ENCODE assay signal across 8 mouse cellular contexts in the genomic region with DNA sequence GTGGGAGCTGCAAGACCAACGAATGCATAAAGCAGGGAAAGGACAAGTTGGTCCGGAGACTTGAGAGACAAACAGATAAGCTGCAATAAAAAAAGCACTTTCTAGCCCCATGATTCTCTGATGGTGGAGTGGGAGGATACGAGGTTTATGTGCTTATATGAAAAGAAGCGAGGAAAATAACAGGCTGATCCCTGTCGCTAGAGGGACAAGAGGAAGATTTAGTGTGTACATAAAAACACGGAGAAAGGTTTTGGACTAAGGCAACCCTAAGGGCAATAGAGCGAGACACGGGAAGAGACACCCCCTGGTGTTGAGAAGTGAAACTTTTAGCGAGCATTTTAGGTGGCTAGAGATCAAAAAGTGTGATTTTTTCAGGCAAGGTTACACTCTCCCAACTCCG. TPM values are rescaled to one million over a fixed set of nuclear protein-coding genes. Genes with fewer than 3 reads are reported as not detected.
DNase-seq lines count a peak whose midpoint lies in the region; ATAC-seq and TF ChIP-seq lines count a peak whose summit lies in the region.

No protein-coding gene starts in this region.

- no peak for DNase-seq in heart, embryonic 10.5 days (ENCODE audit: low spot score)
- no peak for DNase-seq in heart, postnatal 36 days
- DNase-seq in kidney, postnatal 0 days (ENCODE audit: low spot score) = peak; percentile 95
- DNase-seq in thymus, postnatal 0 days (ENCODE audit: low spot score) = peak; percentile 73
- no peak for DNase-seq in right cerebral cortex, adult 18-20 months

- no peaks in the 10 kb centered on the region for H3K9me3 ChIP-seq in heart, embryonic 10.5 days
- H3K9me3 ChIP-seq in forebrain, embryonic 16.5 days (ENCODE audit: control insufficient read depth, low read length) = no peaks in the 10 kb centered on the region
- no peaks in the 10 kb centered on the region for H3K9me3 ChIP-seq in kidney, postnatal 0 days (replicated peaks; ENCODE audit: low read length)
- H3K9me3 ChIP-seq in megakaryocyte, embryonic 14.5 days = no peaks in the 10 kb centered on the region

- intact Hi-C loops in heart, postnatal 36 days (cut with DNase I) = loop anchor here (1.0 to 5.0 kb wide), 2 partner anchors 51 to 350 kb away; no protein-coding TSS in a partner anchor

- TF ChIP-seq CTCF in kidney, postnatal 0 days (IDR thresholded peaks at IDR 0.05; ENCODE audit: low read depth) = peak; percentile 84

- H3K9ac ChIP-seq in forebrain, embryonic 16.5 days (replicated peaks; ENCODE audit: low read depth, low read length) = peak overlapping the region; percentile 53
- peak overlapping the region; percentile 93; the same call in 1 of the 2 replicates for H3K9ac ChIP-seq in kidney, postnatal 0 days (ENCODE audit: low read depth, low read length)

- no peaks in the 10 kb centered on the region for H3K27me3 ChIP-seq in heart, embryonic 10.5 days (ENCODE audit: insufficient read depth, poor library complexity, severe bottlenecking)
- peaks cover 3% of the 10 kb centered on the region; the same call in 1 of the 2 replicates for H3K27me3 ChIP-seq in forebrain, embryonic 16.5 days (replicated peaks; ENCODE audit: control insufficient read depth, insufficient read depth, low read length)
- no peaks in the 10 kb centered on the region for H3K27me3 ChIP-seq in kidney, postnatal 0 days (ENCODE audit: insufficient read depth, low read length)
- H3K27me3 ChIP-seq in megakaryocyte, embryonic 14.5 days (replicated peaks) = peaks cover 47% of the 10 kb centered on the region

- ATAC-seq in activated CD4-positive, CD25-positive, alpha-beta regulatory T cell, adult 4 months = peak; percentile 80
- ATAC-seq in forebrain, embryonic 16.5 days = no peak
- peak; percentile 23; the same call in 1 of the 2 replicates for ATAC-seq in kidney, postnatal 0 days (replicated peaks; ENCODE audit: low FRiP score, low read depth)

- peaks cover 16% of the 10 kb centered on the region for H3K36me3 ChIP-seq in heart, embryonic 10.5 days
- H3K36me3 ChIP-seq in forebrain, embryonic 16.5 days (ENCODE audit: control insufficient read depth, insufficient read depth) = no peaks in the 10 kb centered on the region
- H3K36me3 ChIP-seq in kidney, postnatal 0 days (ENCODE audit: insufficient read depth, low read length) = no peaks in the 10 kb centered on the region
- H3K36me3 ChIP-seq in megakaryocyte, embryonic 14.5 days (replicated peaks; ENCODE audit: low read length) = peaks cover 6% of the 10 kb centered on the region

- H3K27ac ChIP-seq in heart, embryonic 10.5 days = peak overlapping the region; percentile 95
- peak overlapping the region; percentile 16 for H3K27ac ChIP-seq in forebrain, embryonic 16.5 days (ENCODE audit: low read length)
- peak overlapping the region; percentile 94 for H3K27ac ChIP-seq in kidney, postnatal 0 days

- peak overlapping the region; percentile 93 for H3K4me3 ChIP-seq in heart, embryonic 10.5 days
- peak overlapping the region; percentile 70 for H3K4me3 ChIP-seq in forebrain, embryonic 16.5 days (replicated peaks; ENCODE audit: low read length)
- H3K4me3 ChIP-seq in kidney, postnatal 0 days (replicated peaks; ENCODE audit: low read depth, low read length) = peak overlapping the region; percentile 85
- peak overlapping the region; percentile 94 for H3K4me3 ChIP-seq in megakaryocyte, embryonic 14.5 days (replicated peaks)

- H3K4me1 ChIP-seq in heart, embryonic 10.5 days = peaks cover 34% of the 10 kb centered on the region
- peaks cover 40% of the 10 kb centered on the region for H3K4me1 ChIP-seq in forebrain, embryonic 16.5 days (replicated peaks; ENCODE audit: control insufficient read depth, insufficient read depth, low read length)
- H3K4me1 ChIP-seq in kidney, postnatal 0 days (replicated peaks; ENCODE audit: insufficient read depth, low read length) = peaks cover 30% of the 10 kb centered on the region
- H3K4me1 ChIP-seq in megakaryocyte, embryonic 14.5 days = peaks cover 70% of the 10 kb centered on the region

- 1% methylated on average over 10 of the region's 10 CpGs for WGBS in heart, embryonic 10.5 days
- WGBS in forebrain, embryonic 16.5 days = under 1% methylated on average over 10 of the region's 10 CpGs
- 0% methylated on average over 10 of the region's 10 CpGs for WGBS in kidney, postnatal 0 days

- H3K4me2 ChIP-seq in forebrain, embryonic 16.5 days (ENCODE audit: low read length) = peak overlapping the region; percentile 95
- H3K4me2 ChIP-seq in kidney, postnatal 0 days (ENCODE audit: low read length) = peak overlapping the region; percentile 85

RNA-seq across cellular contexts. Expression of a gene that starts 0.7 kb away (rescaled TPM):
- 43.0 and 62.5 TPM in 2 replicates for polyA plus RNA-seq in heart, embryonic 10.5 days (2016; fragmentation: Nextera tagmentation; extraction: Ambion mirVana)
- total RNA-seq in heart, postnatal 36 days (2021) = 1 to 10 TPM; 6.1 to 6.4 TPM
- under 1 TPM in 1 of 2 experiments, not detected in 1; 0.20 TPM for polyA plus RNA-seq in activated CD4-positive, CD25-positive, alpha-beta regulatory T cell, adult 4 months (2017; shearing (Covaris generic))
- polyA plus RNA-seq in forebrain, embryonic 16.5 days (2015; fragmentation: Nextera tagmentation; extraction: Ambion mirVana) = 8.1 and 8.2 TPM in 2 replicates
- 34.6 and 40.9 TPM in 2 replicates for polyA plus RNA-seq in kidney, postnatal 0 days (2015; fragmentation: Nextera tagmentation; extraction: Ambion mirVana)
- 1.0 and 2.6 TPM in 2 replicates for polyA plus RNA-seq in megakaryocyte, embryonic 14.5 days (2012; ENCODE audit: insufficient read depth, low replicate concordance)
- polyA plus RNA-seq in thymus, postnatal 0 days (2015; fragmentation: Nextera tagmentation; extraction: Ambion mirVana) = 11.9 and 14.9 TPM in 2 replicates

RNA-seq across cellular contexts. Expression of a gene that starts 23.6 kb away (rescaled TPM):
- polyA plus RNA-seq in heart, embryonic 10.5 days (2016; fragmentation: Nextera tagmentation; extraction: Ambion mirVana) = 50.2 and 52.9 TPM in 2 replicates
- 1 to 10 TPM; 3.2 to 4.1 TPM for total RNA-seq in heart, postnatal 36 days (2021)
- polyA plus RNA-seq in activated CD4-positive, CD25-positive, alpha-beta regulatory T cell, adult 4 months (2017; shearing (Covaris generic)) = 10 to 100 TPM; 30.2 to 33.5 TPM
- 25.9 and 29.2 TPM in 2 replicates for polyA plus RNA-seq in forebrain, embryonic 16.5 days (2015; fragmentation: Nextera tagmentation; extraction: Ambion mirVana)
- 41.6 and 46.4 TPM in 2 replicates for polyA plus RNA-seq in kidney, postnatal 0 days (2015; fragmentation: Nextera tagmentation; extraction: Ambion mirVana)
- polyA plus RNA-seq in megakaryocyte, embryonic 14.5 days (2012; ENCODE audit: insufficient read depth, low replicate concordance) = 1.1 and 21.3 TPM in 2 replicates
- 111 and 113 TPM in 2 replicates for polyA plus RNA-seq in thymus, postnatal 0 days (2015; fragmentation: Nextera tagmentation; extraction: Ambion mirVana)

RNA-seq across cellular contexts. Expression of a gene that starts 27.7 kb away (rescaled TPM):
- 7.7 and 8.3 TPM in 2 replicates for polyA plus RNA-seq in heart, embryonic 10.5 days (2016; fragmentation: Nextera tagmentation; extraction: Ambion mirVana)
- 1 to 10 TPM; 4.0 to 5.9 TPM for total RNA-seq in heart, postnatal 36 days (2021)
- polyA plus RNA-seq in activated CD4-positive, CD25-positive, alpha-beta regulatory T cell, adult 4 months (2017; shearing (Covaris generic)) = 1 to 10 TPM; 2.3 TPM
- 6.9 and 8.3 TPM in 2 replicates for polyA plus RNA-seq in forebrain, embryonic 16.5 days (2015; fragmentation: Nextera tagmentation; extraction: Ambion mirVana)
- polyA plus RNA-seq in kidney, postnatal 0 days (2015; fragmentation: Nextera tagmentation; extraction: Ambion mirVana) = 6.4 TPM in 2 replicates
- polyA plus RNA-seq in megakaryocyte, embryonic 14.5 days (2012; ENCODE audit: insufficient read depth, low replicate concordance) = 13.3 and 53.7 TPM in 2 replicates
- 4.7 and 5.0 TPM in 2 replicates for polyA plus RNA-seq in thymus, postnatal 0 days (2015; fragmentation: Nextera tagmentation; extraction: Ambion mirVana)

RNA-seq across cellular contexts. Expression of a gene that starts 39.8 kb away (rescaled TPM):
- polyA plus RNA-seq in heart, embryonic 10.5 days (2016; fragmentation: Nextera tagmentation; extraction: Ambion mirVana) = 392 and 455 TPM in 2 replicates
- 100 to 1,000 TPM; 185 to 191 TPM for total RNA-seq in heart, postnatal 36 days (2021)
- 100 to 1,000 TPM; 178 to 210 TPM for polyA plus RNA-seq in activated CD4-positive, CD25-positive, alpha-beta regulatory T cell, adult 4 months (2017; shearing (Covaris generic))
- 399 and 428 TPM in 2 replicates for polyA plus RNA-seq in forebrain, embryonic 16.5 days (2015; fragmentation: Nextera tagmentation; extraction: Ambion mirVana)
- polyA plus RNA-seq in kidney, postnatal 0 days (2015; fragmentation: Nextera tagmentation; extraction: Ambion mirVana) = 370 and 387 TPM in 2 replicates
- polyA plus RNA-seq in megakaryocyte, embryonic 14.5 days (2012; ENCODE audit: insufficient read depth, low replicate concordance) = 120 and 327 TPM in 2 replicates
- 387 and 424 TPM in 2 replicates for polyA plus RNA-seq in thymus, postnatal 0 days (2015; fragmentation: Nextera tagmentation; extraction: Ambion mirVana)

RNA-seq across cellular contexts. Expression of a gene that starts 43.2 kb away (rescaled TPM):
- polyA plus RNA-seq in heart, embryonic 10.5 days (2016; fragmentation: Nextera tagmentation; extraction: Ambion mirVana) = not detected in 2 replicates
- total RNA-seq in heart, postnatal 36 days (2021) = not detected
- not detected for polyA plus RNA-seq in activated CD4-positive, CD25-positive, alpha-beta regulatory T cell, adult 4 months (2017; shearing (Covaris generic))
- polyA plus RNA-seq in forebrain, embryonic 16.5 days (2015; fragmentation: Nextera tagmentation; extraction: Ambion mirVana) = not detected in 2 replicates
- polyA plus RNA-seq in kidney, postnatal 0 days (2015; fragmentation: Nextera tagmentation; extraction: Ambion mirVana) = 0.13 TPM in 1 of 2 replicates, not detected in the other
- not detected in 2 replicates for polyA plus RNA-seq in megakaryocyte, embryonic 14.5 days (2012; ENCODE audit: insufficient read depth, low replicate concordance)
- 82.4 and 117 TPM in 2 replicates for polyA plus RNA-seq in thymus, postnatal 0 days (2015; fragmentation: Nextera tagmentation; extraction: Ambion mirVana)

Comparison
In these comparisons a context has a peak if more than half of its experiments do, and no peak if none do; other contexts are left out.
1. DNase-seq: peak in kidney, postnatal 0 days (single experiment) and thymus, postnatal 0 days (single experiment); none in heart, embryonic 10.5 days (single experiment), heart, postnatal 36 days (0 of 2) and right cerebral cortex, adult 18-20 months (single experiment).
2. H3K27ac ChIP-seq: peak in every context shown above with its lines; median percentile 95 in heart, embryonic 10.5 days; 94 in kidney, postnatal 0 days; 16 in forebrain, embryonic 16.5 days.
3. Peak in every context shown above with its lines, with median percentiles within 50 percentile points of each other: H3K4me3 ChIP-seq.